Mouse (Mus musculus) CH12.LX (cell line): Measurements from ENCODE around the gene Agpat4. TPM values are rescaled to one million over a fixed set of nuclear protein-coding genes. Genes with fewer than 3 reads are reported as not detected.

Experiments
- DNase-seq: peaks from one replicate; pipeline ENCODE4 v3.0.0-alpha.2; 2013; ENCODE audit errors: extremely low read depth
- H3K27ac ChIP-seq: 2 replicates; pipeline ENCODE4 v1.5.1; 2012; ENCODE audit warnings: low read depth, mild to moderate bottlenecking, control low read depth, moderate library complexity; ENCODE audit not compliant: insufficient read depth
- H3K27me3 ChIP-seq: replicated peaks from 2 replicates; pipeline ENCODE3; 2012; ENCODE audit warnings: inconsistent platforms
- H3K36me3 ChIP-seq, 2 experiments: replicated peaks in 1 of 2; 2 replicates each; pipeline versions ENCODE3 to v1.6.1; 2012; ENCODE audit warnings: inconsistent platforms in 1 of 2, low read length in 1 of 2, mild to moderate bottlenecking in 1 of 2, mixed read lengths in 1 of 2, moderate library complexity in 1 of 2; ENCODE audit not compliant: control insufficient read depth in 1 of 2, insufficient read depth in 1 of 2
- H3K4me1 ChIP-seq, 2 experiments: 2 replicates each; pipeline ENCODE4 v1.6.1; 2012; ENCODE audit warnings: inconsistent platforms in 1 of 2, moderate library complexity in 1 of 2; ENCODE audit not compliant: insufficient read depth in 2 of 2, control insufficient read depth in 1 of 2
- H3K4me2 ChIP-seq: 2 replicates; pipeline ENCODE4 v1.6.1; 2012; ENCODE audit warnings: low read depth, mild to moderate bottlenecking, control low read depth; ENCODE audit not compliant: poor library complexity, insufficient read depth, severe bottlenecking
- H3K4me3 ChIP-seq, 3 experiments: fragments of 150-350 bp in 1 of 3; sonication (generic) in 1 of 3; replicated peaks in 1 of 3; 2 replicates each; pipeline versions ENCODE3 to v1.5.1; 2011 to 2012; ENCODE audit warnings: low read depth in 2 of 3, low read length in 2 of 3, mild to moderate bottlenecking in 2 of 3, moderate library complexity in 2 of 3, control low read depth in 1 of 3, improper control_type of control experiment in 1 of 3, inconsistent platforms in 1 of 3, mixed read lengths in 1 of 3; ENCODE audit not compliant: poor library complexity in 1 of 3
- H3K79me2 ChIP-seq: replicated peaks from 2 replicates; pipeline ENCODE4 v1.6.1; 2012; ENCODE audit warnings: mild to moderate bottlenecking, moderate library complexity; ENCODE audit not compliant: control insufficient read depth, poor library complexity, insufficient read depth, severe bottlenecking; ENCODE audit errors: extremely low read depth
- H3K9ac ChIP-seq: 2 replicates; pipeline ENCODE4 v1.6.1; 2012; ENCODE audit warnings: low read depth, mild to moderate bottlenecking, control low read depth, moderate library complexity; ENCODE audit not compliant: insufficient read depth
- H3K9me3 ChIP-seq: replicated peaks from 2 replicates; pipeline ENCODE3; 2012; ENCODE audit warnings: low read length, inconsistent platforms, mixed read lengths
- CHD1 ChIP-seq: IDR thresholded peaks from 2 replicates; pipeline ENCODE4 v1.6.1; 2012; ENCODE audit warnings: low read depth, low read length, improper control_type of control experiment, inconsistent platforms
- ELF1 ChIP-seq: IDR thresholded peaks from 2 replicates; pipeline ENCODE4 v1.6.1; 2014; ENCODE audit warnings: low read depth, mild to moderate bottlenecking, inconsistent platforms, low read length, improper control_type of control experiment
- GABPA ChIP-seq: IDR thresholded peaks from 2 replicates; pipeline ENCODE4 v1.6.1; 2012; ENCODE audit warnings: low read depth, low read length, improper control_type of control experiment, inconsistent platforms; ENCODE audit not compliant: insufficient replicate concordance
- HCFC1 ChIP-seq: IDR thresholded peaks from 2 replicates; pipeline ENCODE4 v1.6.1; 2012; ENCODE audit warnings: low read depth, mild to moderate bottlenecking, inconsistent platforms, low read length, improper control_type of control experiment
- IRF4 ChIP-seq: IDR thresholded peaks from 2 replicates; pipeline ENCODE4 v1.6.1; 2014; ENCODE audit warnings: low read depth, mild to moderate bottlenecking, inconsistent platforms, low read length, improper control_type of control experiment
- JUN ChIP-seq: IDR thresholded peaks from 2 replicates; pipeline ENCODE4 v1.6.1; 2011; ENCODE audit warnings: low read depth, mild to moderate bottlenecking, low read length, improper control_type of control experiment, moderate library complexity; ENCODE audit not compliant: insufficient read depth
- JUND ChIP-seq: conservative IDR thresholded peaks from 2 replicates; pipeline ENCODE4 v1.6.1; 2011; ENCODE audit warnings: low read depth, low read length, improper control_type of control experiment
- KAT2A ChIP-seq: IDR thresholded peaks from 2 replicates; pipeline ENCODE4 v1.6.1; 2012; ENCODE audit warnings: low read length, improper control_type of control experiment, inconsistent platforms; ENCODE audit not compliant: insufficient replicate concordance
- MAX ChIP-seq: IDR thresholded peaks from 2 replicates; pipeline ENCODE4 v1.6.1; 2011; ENCODE audit warnings: low read length, improper control_type of control experiment
- MEF2A ChIP-seq: IDR thresholded peaks from 2 replicates; pipeline ENCODE4 v1.6.1; 2014; ENCODE audit warnings: low read depth, mild to moderate bottlenecking, inconsistent platforms, low read length, improper control_type of control experiment, borderline replicate concordance
- MXI1 ChIP-seq: IDR thresholded peaks from 2 replicates; pipeline ENCODE4 v1.6.1; 2011; ENCODE audit warnings: mild to moderate bottlenecking, low read depth, low read length, improper control_type of control experiment
- NELFE ChIP-seq: IDR thresholded peaks from 2 replicates; pipeline ENCODE4 v1.6.1; 2011; ENCODE audit warnings: low read depth, low read length, improper control_type of control experiment
- PAX5 ChIP-seq: IDR thresholded peaks from 2 replicates; pipeline ENCODE4 v1.6.1; 2012; ENCODE audit warnings: low read length, inconsistent platforms, mixed read lengths
- RCOR1 ChIP-seq: conservative IDR thresholded peaks from 2 replicates; pipeline ENCODE4 v1.6.1; 2012; ENCODE audit warnings: low read depth, mild to moderate bottlenecking, inconsistent platforms, low read length, improper control_type of control experiment
- SIN3A ChIP-seq: IDR thresholded peaks from 2 replicates; pipeline ENCODE4 v1.6.1; 2012; ENCODE audit warnings: low read length, improper control_type of control experiment, inconsistent platforms
- UBTF ChIP-seq: IDR thresholded peaks from 2 replicates; pipeline ENCODE4 v1.6.1; 2012; ENCODE audit warnings: low read depth, mild to moderate bottlenecking, inconsistent platforms, low read length, improper control_type of control experiment, moderate library complexity
- USF1 ChIP-seq: IDR thresholded peaks from 2 replicates; pipeline ENCODE4 v1.6.1; 2014; ENCODE audit warnings: low read depth, mild to moderate bottlenecking, inconsistent platforms, low read length, improper control_type of control experiment
- USF2 ChIP-seq: conservative IDR thresholded peaks from 2 replicates; pipeline ENCODE4 v1.6.1; 2011; ENCODE audit warnings: low read depth, low read length, improper control_type of control experiment
- ZNF384 ChIP-seq: IDR thresholded peaks from 2 replicates; pipeline ENCODE4 v1.6.1; 2012; ENCODE audit warnings: low read depth, low read length, improper control_type of control experiment, inconsistent platforms
- dilution Hi-C: fragments of 300-500 bp; cut with MboI; formaldehyde crosslinking; loops from 2 replicates; pipeline ENCODE4 v1.14.3; 2020; ENCODE audit warnings: low sequenced_read_pairs; ENCODE audit not compliant: extremely low pct_unique_long_range_greater_than_20kb, extremely low pct_ligation_motif_present
- in situ Hi-C: fragments of 300-500 bp; cut with MboI; formaldehyde crosslinking; loops from 3 replicates; pipeline ENCODE4 v1.14.3; 2019; ENCODE audit warnings: low sequenced_read_pairs, low pct_ligation_motif_present, low pct_unique_long_range_greater_than_20kb, mixed read lengths
- polyA plus RNA-seq: library from polyadenylated mRNA; unstranded; fragments of >175 nt; gene quantifications from 2 replicates; pipeline ENCODE4 v1.2.1, GENCODE M21; 2012; ENCODE audit warnings: low read depth; ENCODE audit not compliant: insufficient read length
- total RNA-seq, 2 experiments: library from RNA; depleted of rRNA; stranded (reverse); fragments of 300-350 nt in 1 of 2; fragments of >200 nt in 1 of 2; gene quantifications; 2 replicates each; pipeline ENCODE4 v1.2.3; 2012 to 2014

Gene Agpat4
- total and polyA plus RNA-seq, 3 experiments, result 34.7 to 83.2 (median 44.5) TPM

- Histone ChIP-seq H3K27me3 (no peaks in the 10 kb centered on the region), H3K79me2 (peaks cover 12% of the 10 kb centered on the region), H3K4me3 (no peak overlapping the region), H3K9ac (no peak overlapping the region), H3K9me3 (peaks cover 6% of the 10 kb centered on the region), H3K27ac (no peak overlapping the region), H3K4me1 (peaks cover 11 to 34% of the 10 kb centered on the region in 2 experiments), H3K36me3 (peaks cover 46 to 89% of the 10 kb centered on the region in 2 experiments), H3K4me2 (no peak overlapping the region)
- no peak for DNase-seq
- no peak for TF ChIP-seq PAX5
- no peak for TF ChIP-seq USF1
- no peak for TF ChIP-seq GABPA
- TF ChIP-seq SIN3A, result no peak
- TF ChIP-seq JUND, result no peak
- TF ChIP-seq IRF4, result no peak
- no peak for TF ChIP-seq CHD1
- no peak for TF ChIP-seq ZNF384
- no peak for TF ChIP-seq MAX
- TF ChIP-seq USF2, result no peak
- dilution Hi-C loops (no loop called here), in situ Hi-C loops (no loop called here)
Observed at GRCm38 (mm10) chr17:12184283-12184682, 65.8 kb downstream of the Agpat4 start.

DNA sequence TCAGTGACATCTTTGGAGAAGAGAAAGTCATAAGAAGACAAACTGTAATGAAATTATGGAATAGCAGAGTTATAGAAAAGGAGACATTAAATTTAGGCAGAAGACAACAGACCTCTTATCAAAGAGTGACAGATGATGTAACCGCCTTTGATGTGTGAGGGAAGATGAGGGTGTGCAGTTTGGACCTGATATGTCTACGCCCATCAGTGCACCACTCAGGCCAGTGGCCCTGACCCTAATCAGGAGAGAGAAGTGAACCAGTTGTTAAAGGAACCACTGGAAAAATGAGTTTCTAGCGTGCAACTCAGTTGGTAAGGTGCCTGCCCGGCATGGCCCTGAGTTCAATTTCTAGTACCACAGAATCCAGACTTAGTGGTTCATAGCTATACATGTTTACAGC lies 67.4 kb downstream of the Agpat4 start:
- H3K4me1 ChIP-seq, result peaks cover 4 to 21% of the 10 kb centered on the region in 2 experiments
- no peak overlapping the region for H3K4me3 ChIP-seq
- H3K27me3 ChIP-seq, result no peaks in the 10 kb centered on the region
- H3K4me2 ChIP-seq, result no peak overlapping the region
- no peak overlapping the region for H3K27ac ChIP-seq
- in situ Hi-C loops, result no loop called here
- TF ChIP-seq MEF2A (no peak), RCOR1 (no peak), ZNF384 (no peak), UBTF (no peak), KAT2A (no peak), JUN (no peak), JUND (no peak), MXI1 (no peak), NELFE (no peak), HCFC1 (no peak), ELF1 (no peak)
- TF ChIP-seq, all 38 proteins: peak for 0
- Histone ChIP-seq H3K79me2 (peaks cover 8% of the 10 kb centered on the region), H3K9ac (no peak overlapping the region), H3K36me3 (peaks cover 48 to 87% of the 10 kb centered on the region in 2 experiments), H3K9me3 (peaks cover 6% of the 10 kb centered on the region)
- no peak for DNase-seq
- dilution Hi-C loops, result no loop called here
